Mouse (Mus musculus) large intestine, adult 2 months (tissue): ENCODE results near the gene Acbd3. TPM values are rescaled to one million over a fixed set of nuclear protein-coding genes. Genes with fewer than 3 reads are reported as not detected.

Experiments
- DNase-seq: peaks from one replicate; pipeline ENCODE4 v3.0.0-alpha.2; 2012; ENCODE audit warnings: low read depth, low spot score
- WGBS: fragments of 180-500 bp; shearing (Covaris S2); methylation state at CpG from one replicate; pipeline ENCODE4 v1.1.7; 2018; 5-methylcytosine and 5-hydroxymethylcytosine counted together
- polyA plus RNA-seq: library from polyadenylated mRNA; depleted of rRNA; stranded (reverse); fragments of >200 nt; gene quantifications from 2 replicates; pipeline ENCODE4 v1.2.3, GENCODE M21; 2012

The Acbd3 gene
- polyA plus RNA-seq, 1 experiment, result 12.0 TPM

DNA sequence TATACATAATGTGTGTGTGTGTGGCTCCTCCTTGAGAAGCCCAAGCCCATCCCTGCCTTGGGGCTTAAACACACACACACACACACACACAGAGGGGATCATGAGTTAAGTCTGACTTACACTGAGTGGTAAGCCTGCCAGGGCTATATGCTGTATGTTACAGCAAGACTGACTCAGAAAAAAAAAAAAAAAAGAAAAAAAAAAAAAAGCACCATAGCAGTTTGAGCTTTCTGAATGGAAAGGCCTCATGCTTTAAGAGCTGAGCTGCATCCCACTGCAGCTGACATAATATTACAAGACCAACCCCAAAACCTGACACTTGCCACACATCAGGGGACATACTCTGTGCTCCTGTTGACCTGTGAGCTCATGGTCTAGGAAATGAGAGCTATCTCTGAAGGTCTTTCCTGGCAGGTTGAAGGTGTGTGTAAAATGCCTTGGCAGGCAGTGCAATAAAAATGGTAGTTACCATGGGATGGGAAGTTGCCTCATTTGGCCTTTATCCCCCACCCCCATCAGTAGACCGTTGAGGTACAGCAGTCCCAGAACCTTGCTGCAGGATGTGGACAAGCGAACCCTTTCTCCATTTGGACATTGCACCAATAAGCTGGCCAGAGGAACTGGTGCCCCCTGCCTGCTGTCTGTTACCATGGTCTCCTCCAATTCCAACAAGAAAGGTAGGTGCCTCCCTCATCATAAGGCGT, 31.6 kb downstream of the Acbd3 start:
- no peak for DNase-seq
- whole genome bisulfite sequencing, result 31% methylated on average over 3 of the region's 3 CpGs

- WGBS, result 42% methylated on average over 7 of the region's 7 CpGs
- peak; percentile 93 for DNase-seq
Observed at GRCm38 (mm10) chr1:180757956-180758520, 32.2 kb downstream of the Acbd3 start.

DNA sequence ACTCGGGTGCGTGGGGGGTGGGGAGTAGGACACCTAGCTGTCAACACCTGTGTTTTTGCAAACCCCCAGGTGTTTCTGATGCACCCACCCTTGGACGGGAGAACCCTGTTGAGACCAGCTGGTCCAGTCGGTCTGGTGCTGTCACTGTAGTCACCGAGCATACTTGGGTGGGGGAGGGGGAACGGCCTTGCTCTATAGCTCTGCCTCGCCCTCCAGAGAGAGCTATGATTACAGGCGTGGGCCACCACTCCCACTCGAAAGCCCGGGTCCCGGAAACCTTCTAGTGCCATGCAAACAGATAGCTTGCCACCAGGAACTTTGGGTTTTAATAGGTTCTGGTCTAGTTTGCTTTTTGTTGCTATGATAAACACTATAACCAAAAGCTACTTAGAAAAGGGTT, 36.3 kb downstream of the Acbd3 start:
- peak; percentile 90 for DNase-seq
- 30% methylated on average over 11 of the region's 11 CpGs for WGBS

DNA sequence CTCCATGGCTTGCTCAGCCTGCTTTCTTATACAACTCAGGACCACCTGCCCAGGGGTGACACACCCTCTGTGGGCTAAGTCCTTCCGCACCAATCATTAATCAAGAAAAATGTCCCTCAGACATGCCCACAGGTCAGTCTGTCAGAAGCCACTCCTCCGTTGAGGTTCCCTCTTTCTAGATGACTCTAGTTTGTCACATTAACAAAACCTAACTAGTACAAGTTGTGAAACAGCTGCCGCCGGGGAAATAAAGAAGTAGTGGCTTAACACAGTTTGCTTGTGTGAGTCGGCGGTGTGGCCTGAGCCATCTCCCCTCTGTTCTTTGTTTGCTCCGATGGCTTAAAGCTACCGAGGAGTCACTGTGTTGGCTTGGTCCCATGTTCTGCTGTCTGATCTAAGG, 36.8 kb downstream of the Acbd3 start:
- DNase-seq, result no peak
- 26% methylated on average over 8 of the region's 8 CpGs for WGBS

DNA sequence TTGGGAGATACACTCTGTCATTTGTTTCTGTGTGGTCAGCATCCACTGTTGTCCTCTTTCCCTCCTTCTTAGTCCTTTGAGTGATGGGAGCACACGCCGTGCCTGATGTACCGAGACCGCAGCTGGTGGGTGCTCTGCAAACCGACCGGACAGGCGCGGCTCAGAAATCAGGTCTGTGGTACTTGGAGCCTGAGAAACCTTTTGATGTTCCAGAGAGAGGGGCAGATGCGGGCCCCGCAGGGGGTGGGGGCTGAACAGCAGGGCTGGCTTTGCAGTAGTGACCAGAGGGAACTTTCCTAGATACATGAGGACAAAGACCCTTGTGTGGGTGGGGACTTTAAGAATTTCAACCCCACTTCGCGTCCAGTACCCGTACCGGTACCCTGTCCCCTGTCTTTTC, 37.5 kb downstream of the Acbd3 start:
- no peak for DNase-seq
- WGBS, result 30% methylated on average over 14 of the region's 14 CpGs

DNA sequence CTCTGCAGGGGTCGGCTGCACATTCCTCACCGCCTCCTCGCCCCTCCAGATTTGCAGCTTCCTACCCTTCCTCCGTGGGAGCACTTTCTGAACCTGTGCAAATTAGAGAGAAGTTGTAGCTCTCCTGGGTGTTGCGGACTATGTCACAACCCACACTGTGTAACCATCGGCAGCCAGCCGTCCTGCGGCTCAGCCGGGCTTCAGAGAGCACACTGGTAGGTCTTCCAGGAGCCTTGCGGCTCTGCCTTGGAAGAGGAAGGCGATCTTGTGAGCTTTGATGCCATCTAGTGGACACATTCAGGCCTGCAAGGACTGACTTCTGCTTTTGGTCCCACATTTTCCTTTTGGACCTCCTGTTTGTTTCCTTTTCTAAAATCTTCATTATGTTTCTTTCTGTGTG, 38.0 kb downstream of the Acbd3 start:
- no peak for DNase-seq
- 5% methylated on average over 11 of the region's 11 CpGs for WGBS

GRCm38 (mm10) chr1:180765393-180765792, 39.5 kb downstream of the Acbd3 start:
- WGBS, result 85% methylated on average over 5 of the region's 5 CpGs
- DNase-seq, result no peak

- no peak for DNase-seq
- WGBS, result 52% methylated on average over 5 of the region's 5 CpGs
Observed at GRCm38 (mm10) chr1:180766557-180766956, 40.7 kb downstream of the Acbd3 start.

DNA sequence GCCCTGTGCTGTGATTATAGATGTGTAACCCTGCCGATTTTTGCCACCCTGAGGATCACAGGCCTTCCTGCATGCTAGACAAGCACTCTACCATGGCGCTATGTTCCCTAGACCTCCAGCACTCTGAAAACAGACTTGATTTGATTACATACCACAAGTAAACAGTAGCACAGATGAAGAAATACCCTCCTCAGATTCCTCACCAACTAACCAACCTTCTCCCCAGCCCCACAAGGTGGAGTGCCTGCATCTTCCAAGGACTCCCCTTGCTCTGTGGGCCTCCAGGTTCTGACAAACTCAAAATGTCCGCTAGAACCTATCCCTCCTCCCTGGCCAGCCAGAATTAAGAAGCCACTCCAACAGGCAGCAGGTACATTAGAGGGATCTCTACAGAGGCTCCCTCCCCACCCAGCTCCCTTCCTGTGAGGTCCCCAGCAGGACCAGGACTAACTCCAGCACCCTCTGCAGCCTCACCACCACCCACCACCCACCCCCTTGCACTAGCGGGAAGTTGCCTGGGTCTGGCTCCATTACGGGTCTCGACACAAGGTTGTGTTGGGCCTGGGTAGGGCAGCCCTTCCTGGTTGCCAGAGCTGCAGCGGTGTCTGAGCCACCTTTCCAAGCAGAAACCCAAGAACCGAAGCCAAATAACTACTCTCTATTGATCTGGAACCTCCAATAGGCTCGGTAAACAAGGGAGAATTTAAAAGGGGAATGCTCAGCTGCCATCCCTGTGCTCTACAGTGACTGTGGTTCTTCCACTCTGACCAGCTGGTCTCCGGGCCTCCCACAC, 41.9 kb downstream of the Acbd3 start:
- no peak for DNase-seq
- 13% methylated on average over 10 of the region's 10 CpGs for WGBS

- DNase-seq, result no peak
- 4% methylated on average over 37 of the region's 37 CpGs for WGBS
Observed at GRCm38 (mm10) chr1:180768334-180769168, 42.7 kb downstream of the Acbd3 start.

DNA sequence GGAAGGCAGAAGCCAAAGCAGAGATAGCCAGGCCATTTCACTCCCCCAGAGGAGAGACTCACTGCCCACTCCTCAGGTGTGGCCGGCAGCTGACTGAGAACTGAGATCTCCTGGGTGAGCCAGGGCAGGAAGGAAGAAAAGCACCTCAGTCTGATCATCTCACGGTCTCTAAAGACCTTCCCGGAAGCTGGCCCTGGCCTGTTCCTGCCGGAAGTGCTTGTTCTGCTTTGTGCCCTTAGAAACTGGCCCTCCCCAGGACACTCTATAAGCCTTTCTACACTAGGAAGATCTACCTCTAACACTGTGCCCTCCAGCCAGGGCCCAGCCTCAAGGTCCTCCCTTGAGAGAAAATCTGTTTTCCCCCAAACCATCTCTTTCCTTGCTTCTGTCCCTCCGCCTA, 45.5 kb downstream of the Acbd3 start:
- 83% methylated on average over 5 of the region's 5 CpGs for WGBS
- no peak for DNase-seq

DNA sequence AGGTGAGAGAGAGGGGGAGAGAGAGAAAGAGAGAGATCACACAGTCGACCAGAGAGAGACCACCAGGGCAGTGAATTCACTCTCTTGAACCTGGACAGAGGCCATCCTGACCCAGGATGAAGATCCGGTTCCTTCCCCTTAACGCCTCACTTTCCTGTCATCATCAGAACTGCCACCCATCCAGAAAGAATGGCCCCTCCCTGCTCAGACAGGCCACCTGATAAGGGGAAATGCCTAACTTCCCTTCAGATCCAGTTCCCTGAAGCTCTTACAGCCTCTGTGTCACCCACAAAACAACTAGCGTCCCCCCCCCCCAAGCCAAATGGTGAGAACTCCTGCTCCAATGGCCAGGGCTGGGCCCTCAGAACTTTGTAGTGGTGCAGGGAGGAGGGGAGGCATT, 45.9 kb downstream of the Acbd3 start:
- no peak for DNase-seq
- WGBS, result 70% methylated on average over 4 of the region's 4 CpGs

GRCm38 (mm10) chr1:180772291-180772690, 46.4 kb downstream of the Acbd3 start:
- WGBS, result 96% methylated on average over 3 of the region's 3 CpGs
- DNase-seq, result no peak

GRCm38 (mm10) chr1:180774664-180775063, 48.8 kb downstream of the Acbd3 start:
- DNase-seq, result no peak
- 64% methylated on average over 3 of the region's 3 CpGs for WGBS

GRCm38 (mm10) chr1:180775317-180775716, 49.5 kb downstream of the Acbd3 start:
- DNase-seq, result no peak
- 85% methylated on average over 10 of the region's 10 CpGs for WGBS

- WGBS, result 74% methylated on average over 6 of the region's 6 CpGs
- DNase-seq, result no peak
Observed at GRCm38 (mm10) chr1:180775849-180776493, 50.1 kb downstream of the Acbd3 start.

GRCm38 (mm10) chr1:180776494-180776893, 50.7 kb downstream of the Acbd3 start:
- WGBS, result 90% methylated on average over 6 of the region's 6 CpGs

GRCm38 (mm10) chr1:180777289-180777659, 51.4 kb downstream of the Acbd3 start:
- no peak for DNase-seq
- WGBS, result 1% methylated on average over 10 of the region's 10 CpGs

More at GRCm38 (mm10) chr1:180776494-180776893, 50.7 kb downstream of the Acbd3 start:
- DNase-seq, result no peak

DNA sequence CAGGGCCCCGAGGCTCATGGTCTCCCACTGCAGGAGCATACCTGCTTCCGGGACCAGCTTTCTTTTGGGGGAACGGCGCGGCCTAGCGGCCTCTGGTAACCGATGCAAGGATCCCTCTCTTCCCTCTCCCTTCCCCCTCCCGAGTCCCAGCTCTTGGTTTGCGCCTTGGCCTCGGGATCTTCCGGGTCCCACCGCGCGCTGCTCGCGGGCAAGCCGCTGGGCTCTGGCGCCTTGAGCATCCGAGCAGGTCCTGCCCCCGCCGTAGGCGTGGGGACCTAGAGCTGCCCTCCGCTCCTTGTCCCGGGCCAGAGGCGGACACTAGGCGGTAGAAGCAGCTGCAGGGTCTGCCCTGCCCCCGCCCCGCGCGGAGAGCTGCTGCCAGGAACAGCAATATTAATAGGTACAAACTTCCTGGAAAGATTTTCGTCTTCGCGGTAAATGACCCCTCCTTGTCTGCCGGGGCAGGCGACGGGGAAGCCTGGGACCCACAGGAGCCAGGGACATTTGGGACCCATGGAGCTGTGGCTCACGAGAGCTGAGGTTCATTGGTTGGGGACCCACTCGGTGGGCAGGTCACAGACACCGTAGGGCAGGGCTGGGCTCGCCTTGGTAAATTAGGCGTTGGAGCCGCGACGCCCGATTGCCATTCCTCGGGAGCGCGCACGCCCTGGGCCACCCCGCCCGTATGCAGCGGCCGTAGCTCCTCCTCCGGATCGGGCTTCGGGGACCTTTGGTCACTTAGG, 52.0 kb downstream of the Acbd3 start:
- WGBS, result under 1% methylated on average over 56 of the region's 56 CpGs
- DNase-seq, result peak; percentile 83
